Mouse (Mus musculus): ENCODE data around the gene Inhbe.

DNA sequence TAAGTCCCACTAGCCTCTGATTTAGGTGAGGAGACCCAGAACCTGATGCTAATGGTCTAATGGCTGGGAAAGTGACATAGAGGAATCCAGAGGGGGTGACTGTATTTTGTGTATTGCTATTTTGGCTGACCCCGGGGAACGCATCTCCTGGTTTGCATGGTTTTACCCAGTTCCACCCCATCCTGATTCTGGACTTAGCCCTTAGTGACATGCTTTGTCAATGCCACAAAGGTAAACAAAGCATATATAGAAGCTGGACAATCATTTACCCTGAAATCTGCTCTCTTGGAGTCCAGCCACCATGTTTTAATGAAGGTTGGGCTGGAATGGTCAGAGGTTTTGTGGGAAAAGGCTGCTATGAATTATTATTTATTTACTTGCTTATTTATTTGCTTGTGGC, 14.1 kb upstream of the Inhbe start:
- no peak for TF ChIP-seq GATA1 (IDR thresholded peaks at IDR 0.05; ENCODE audit: borderline replicate concordance, low read length)
- no peak for TF ChIP-seq FLI1 (IDR thresholded peaks at IDR 0.05; ENCODE audit: low read length)

Measured in megakaryocyte, embryonic 14.5 days (primary cell).